Mouse (Mus musculus): ENCODE measurements around the gene Zfp969. TPM values are rescaled to one million over a fixed set of nuclear protein-coding genes. Genes with fewer than 3 reads are reported as not detected.

The Zfp969 gene
- polyA plus RNA-seq (2015; fragmentation: Illumina TruSeq; extraction: RNeasy Lipid Tissue Mini Kit (QIAGEN cat#74804); ENCODE audit: low read depth, low replicate concordance), result not detected

DNA sequence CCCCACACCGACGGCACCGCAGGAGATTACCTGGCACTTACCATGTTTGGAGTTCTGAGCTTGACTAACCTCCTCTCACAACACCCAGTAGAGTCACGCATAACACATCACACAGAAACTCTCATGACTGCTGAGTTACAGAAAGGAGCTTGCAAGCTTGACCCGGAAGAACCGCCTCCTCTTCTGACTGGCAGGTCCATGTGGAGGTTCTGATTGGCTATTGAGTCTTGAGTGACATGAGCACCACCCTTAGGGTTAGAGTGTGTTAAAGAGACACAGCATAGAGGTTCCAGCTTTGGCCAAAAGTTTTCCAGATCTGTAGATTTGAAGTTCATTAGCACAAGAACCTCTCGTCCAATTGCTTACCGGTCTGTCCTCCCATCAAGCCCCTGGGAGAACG lies at the start of gene Zfp969:
Gene Zfp969 (minus strand): TSS at position 101 of the 400 bp plus-strand sequence.

DNA sequence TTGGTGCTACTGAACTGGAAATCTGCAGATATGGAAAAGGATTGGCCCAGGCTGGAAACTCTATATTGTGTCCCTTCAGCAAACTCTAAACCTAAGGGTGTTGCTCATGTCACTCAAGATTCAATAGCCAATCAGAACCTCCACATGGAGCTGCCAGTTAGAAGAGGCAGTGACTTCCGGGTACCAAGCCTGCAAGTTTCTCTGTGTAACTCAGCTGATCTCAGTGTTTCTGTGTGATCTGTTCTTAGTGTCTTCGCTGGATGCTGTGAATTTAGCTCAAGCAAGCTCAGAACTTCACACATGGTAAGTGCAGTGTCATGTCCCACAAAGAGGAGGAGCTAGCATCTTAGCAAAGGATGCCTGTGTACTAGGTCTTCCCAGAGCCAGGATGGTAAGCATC lies 37.8 kb upstream of the Zfp969 start, which contains the start of gene Gm2007:
Gene Gm2007 (plus strand): TSS at position 301 of the 400 bp plus-strand sequence.

DNA sequence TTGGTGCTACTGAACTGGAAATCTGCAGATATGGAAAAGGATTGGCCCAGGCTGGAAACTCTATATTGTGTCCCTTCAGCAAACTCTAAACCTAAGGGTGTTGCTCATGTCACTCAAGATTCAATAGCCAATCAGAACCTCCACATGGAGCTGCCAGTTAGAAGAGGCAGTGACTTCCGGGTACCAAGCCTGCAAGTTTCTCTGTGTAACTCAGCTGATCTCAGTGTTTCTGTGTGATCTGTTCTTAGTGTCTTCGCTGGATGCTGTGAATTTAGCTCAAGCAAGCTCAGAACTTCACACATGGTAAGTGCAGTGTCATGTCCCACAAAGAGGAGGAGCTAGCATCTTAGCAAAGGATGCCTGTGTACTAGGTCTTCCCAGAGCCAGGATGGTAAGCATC lies 59.8 kb downstream of the Zfp969 start, which contains the start of gene Gm11007:
Gene Gm11007 (plus strand): TSS at position 301 of the 400 bp plus-strand sequence.

Other genes with a start within 250 kb of the Zfp969 start
- gene Zfp965, start 233.7 kb downstream of the Zfp969 start, polyA plus RNA-seq (2015; fragmentation: Illumina TruSeq; extraction: RNeasy Lipid Tissue Mini Kit (QIAGEN cat#74804); ENCODE audit: low read depth, low replicate concordance), result 13.6 TPM
- 54.0 TPM for gene Gm11007, start 59.7 kb downstream of the Zfp969 start, polyA plus RNA-seq (2015; fragmentation: Illumina TruSeq; extraction: RNeasy Lipid Tissue Mini Kit (QIAGEN cat#74804); ENCODE audit: low read depth, low replicate concordance)
- 54.0 TPM for gene Gm2007, start 37.9 kb upstream of the Zfp969 start, polyA plus RNA-seq (2015; fragmentation: Illumina TruSeq; extraction: RNeasy Lipid Tissue Mini Kit (QIAGEN cat#74804); ENCODE audit: low read depth, low replicate concordance)
- 19.4 TPM for gene Gm14288, start 97.4 kb upstream of the Zfp969 start, polyA plus RNA-seq (2015; fragmentation: Illumina TruSeq; extraction: RNeasy Lipid Tissue Mini Kit (QIAGEN cat#74804); ENCODE audit: low read depth, low replicate concordance)
- 24.1 TPM for gene Gm6710, start 165.6 kb upstream of the Zfp969 start, polyA plus RNA-seq (2015; fragmentation: Illumina TruSeq; extraction: RNeasy Lipid Tissue Mini Kit (QIAGEN cat#74804); ENCODE audit: low read depth, low replicate concordance)
- 10.2 TPM for gene Zfp966, start 227.5 kb upstream of the Zfp969 start, polyA plus RNA-seq (2015; fragmentation: Illumina TruSeq; extraction: RNeasy Lipid Tissue Mini Kit (QIAGEN cat#74804); ENCODE audit: low read depth, low replicate concordance)

Data from brain, adult 10 weeks (tissue).